Mouse (Mus musculus): ENCODE measurements around the gene Mfsd5.

DNA sequence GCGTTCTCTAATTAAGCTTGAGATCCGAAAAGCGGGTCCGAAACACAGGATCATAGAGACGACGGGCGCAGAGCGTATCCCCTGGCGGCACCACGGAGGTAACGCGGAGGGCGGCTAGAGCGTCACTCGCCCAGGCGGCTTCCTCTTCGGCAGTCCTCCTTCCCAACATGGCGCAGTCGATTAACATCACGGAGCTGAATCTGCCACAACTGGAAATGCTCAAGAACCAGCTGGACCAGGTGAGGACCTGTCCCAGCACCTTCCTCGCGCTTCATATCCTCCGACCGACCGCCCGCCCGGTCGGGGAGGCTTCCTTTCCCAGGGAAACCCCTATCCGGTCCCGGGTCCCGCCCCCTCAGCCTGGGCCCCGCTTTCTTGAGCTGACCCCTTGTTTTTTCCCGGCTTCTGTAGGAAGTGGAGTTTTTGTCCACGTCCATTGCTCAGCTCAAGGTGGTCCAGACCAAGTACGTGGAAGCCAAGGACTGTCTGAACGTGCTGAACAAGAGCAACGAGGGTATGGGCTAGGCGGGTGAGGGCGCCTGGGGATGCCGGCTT lies 46.8 kb downstream of the Mfsd5 start, which contains the start of gene Pfdn5:
- TF ChIP-seq CTCF (IDR thresholded peaks at IDR 0.05; ENCODE audit: low read depth, low read length) (no peak), EP300 (IDR thresholded peaks at IDR 0.05; ENCODE audit: insufficient read depth, low read depth, low read length) (0 out of 2 replicates have a peak, but pooled peaks have one; percentile 45), POLR2A (IDR thresholded peaks at IDR 0.05; ENCODE audit: insufficient read depth, low read length) (no peak)

Data from ES-Bruce4 (cell line).